Mouse (Mus musculus): ENCODE data around the gene Sly. TPM values are rescaled to one million over a fixed set of nuclear protein-coding genes. Genes with fewer than 3 reads are reported as not detected.
"Not testable (repeated sequence)": the region's sequence is repeated elsewhere in the genome, so short reads cannot be mapped to it uniquely, and the experiment has no call there.

The Sly gene
- total RNA-seq (2021): not detected
- long read RNA-seq, experiment 1: 0 reads
- long read RNA-seq, experiment 2: 0 reads

DNA sequence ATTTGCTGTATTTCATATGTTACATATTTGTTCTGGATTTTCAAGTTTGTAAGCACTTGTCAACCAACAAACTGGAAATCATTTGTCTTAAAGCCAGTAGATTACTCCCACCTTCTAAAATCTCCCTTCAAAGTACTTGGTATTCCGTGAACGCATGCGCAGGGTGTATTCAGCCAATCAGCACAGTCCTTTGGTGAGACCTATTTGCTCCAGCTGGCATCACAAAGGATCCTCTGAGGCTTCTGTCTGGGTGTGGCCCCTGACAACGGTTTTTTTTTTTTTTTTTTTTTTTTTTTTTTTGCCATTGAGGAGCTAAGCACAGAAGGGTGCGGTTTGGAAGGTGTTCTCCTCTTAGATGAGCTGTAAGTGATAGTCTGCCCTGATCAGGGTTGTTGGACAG, at the start of gene Sly:
Gene Sly (plus strand): TSS at position 301 of the 400 bp plus-strand sequence.
- DNase-seq (ENCODE audit: low spot score in 2 of 2): not testable (repeated sequence)
